ENCODE assay signal across 8 mouse cellular contexts in genomic region chr13:54303071-54303924, GRCm38 (mm10).
DNase-seq lines count a peak whose midpoint lies in the region; ATAC-seq and TF ChIP-seq lines count a peak whose summit lies in the region.

No protein-coding gene starts in this region.

- peak; percentile 71; the same call in 1 of the 2 replicates for TF ChIP-seq POLR2A in cerebellum, adult 2 months (IDR thresholded peaks at IDR 0.05; ENCODE audit: borderline replicate concordance, insufficient read depth, low read length)

- DNase-seq in MEL-GATA-1-ER (ENCODE audit: extremely low read depth, low read depth) = peak; percentile 71
- peak; percentile 90 to 95 for DNase-seq in cerebellum, adult 2 months
- DNase-seq in layer of hippocampus, adult 9-11 months = peak; percentile 84
- DNase-seq in retina, embryonic 14.5 days (ENCODE audit: low spot score) = peak; percentile 85
- DNase-seq in urinary bladder, postnatal 14 days (ENCODE audit: low spot score) = peak; percentile 81

- ATAC-seq in frontal cortex, adult (ENCODE audit: low TSS enrichment) = peak; percentile 62
- peak; percentile 67 for ATAC-seq in hematopoietic stem cell, adult 5-6 weeks (replicated peaks in 1 of 2; ENCODE audit: insufficient read depth in 1 of 2, low FRiP score in 2 of 2, low TSS enrichment in 1 of 2, low read depth in 1 of 2, poor library complexity in 2 of 2, severe bottlenecking in 2 of 2)
- peak; percentile 84 for ATAC-seq in lung, embryonic 15.5 days (ENCODE audit: borderline replicate concordance, extremely low read depth, low FRiP score, low TSS enrichment)

- peak overlapping the region; percentile 92 for H3K4me3 ChIP-seq in cerebellum, adult 2 months (replicated peaks; ENCODE audit: insufficient read depth, low read depth, low read length)
- H3K4me3 ChIP-seq in lung, embryonic 15.5 days = peak overlapping the region; percentile 83

- H3K27ac ChIP-seq in cerebellum, adult 2 months (ENCODE audit: insufficient read depth, low read length) = peak overlapping the region; percentile 100
- H3K27ac ChIP-seq in lung, embryonic 15.5 days = peak overlapping the region; percentile 100

- no peak for TF ChIP-seq CTCF in cerebellum, adult 2 months (IDR thresholded peaks at IDR 0.05; ENCODE audit: borderline replicate concordance, insufficient read depth, low read depth, low read length)

- H3K27me3 ChIP-seq in cerebellum, adult 2 months (ENCODE audit: control insufficient read depth, insufficient read depth, low read length) = no peaks in the 10 kb centered on the region
- H3K27me3 ChIP-seq in lung, embryonic 15.5 days = no peaks in the 10 kb centered on the region

- H3K36me3 ChIP-seq in lung, embryonic 15.5 days = no peaks in the 10 kb centered on the region

- peaks cover 51% of the 10 kb centered on the region for H3K4me1 ChIP-seq in cerebellum, adult 2 months (ENCODE audit: control insufficient read depth, insufficient read depth, low read length)
- H3K4me1 ChIP-seq in lung, embryonic 15.5 days = peaks cover 43% of the 10 kb centered on the region

- H3K9me3 ChIP-seq in lung, embryonic 15.5 days = no peaks in the 10 kb centered on the region

- under 1% methylated on average over 53 of the region's 54 CpGs for WGBS in cerebellum, adult 2 months
- WGBS in lung, embryonic 15.5 days = under 1% methylated on average over 42 of the region's 54 CpGs

- peak overlapping the region; percentile 94 for H3K9ac ChIP-seq in lung, embryonic 15.5 days

- H3K4me2 ChIP-seq in lung, embryonic 15.5 days = peak overlapping the region; percentile 91

Comparison
In these comparisons a context has a peak if more than half of its experiments do, and no peak if none do; other contexts are left out.
1. Peak in every context shown above with its lines: DNase-seq, ATAC-seq, H3K4me3 ChIP-seq and H3K27ac ChIP-seq.